Mouse (Mus musculus): Measurements from ENCODE around the gene Tfeb. TPM values are rescaled to one million over a fixed set of nuclear protein-coding genes. Genes with fewer than 3 reads are reported as not detected.

The Tfeb gene
- total and polyA plus RNA-seq, 3 experiments, result 29.1 to 49.3 (median 39.9) TPM

- Histone ChIP-seq H3K27me3 (replicated peaks) (no peaks in the 10 kb centered on the region), H3K4me2 (ENCODE audit: insufficient read depth, low read depth, poor library complexity, severe bottlenecking) (no peak overlapping the region), H3K4me1 (ENCODE audit: control insufficient read depth in 1 of 2, insufficient read depth in 2 of 2) (peaks cover 30 to 63% of the 10 kb centered on the region in 2 experiments), H3K9ac (ENCODE audit: insufficient read depth, low read depth) (no peak overlapping the region), H3K79me2 (replicated peaks; ENCODE audit: control insufficient read depth, extremely low read depth, insufficient read depth, poor library complexity, severe bottlenecking) (no peaks in the 10 kb centered on the region), H3K4me3 (replicated peaks in 1 of 3; ENCODE audit: low read depth in 2 of 3, low read length in 2 of 3, poor library complexity in 1 of 3) (no peak overlapping the region), H3K36me3 (replicated peaks in 1 of 2; ENCODE audit: control insufficient read depth in 1 of 2, insufficient read depth in 1 of 2, low read length in 1 of 2) (peaks cover 5 to 71% of the 10 kb centered on the region in 2 experiments), H3K9me3 (replicated peaks; ENCODE audit: low read length) (peaks cover 8% of the 10 kb centered on the region), H3K27ac (ENCODE audit: insufficient read depth, low read depth) (no peak overlapping the region)
- DNase-seq (ENCODE audit: extremely low read depth), result no peak
- dilution Hi-C loops (cut with MboI; ENCODE audit: extremely low pct_ligation_motif_present, extremely low pct_unique_long_range_greater_than_20kb, low sequenced_read_pairs), result no loop called here
- TF ChIP-seq KAT2A (IDR thresholded peaks at IDR 0.05; ENCODE audit: insufficient replicate concordance, low read length), result no peak
- TF ChIP-seq HCFC1 (IDR thresholded peaks at IDR 0.05; ENCODE audit: low read depth, low read length), result no peak
- no peak for TF ChIP-seq JUND (conservative IDR thresholded peaks at IDR 0.05; ENCODE audit: low read depth, low read length)
- no peak for TF ChIP-seq ZC3H11A (IDR thresholded peaks at IDR 0.05; ENCODE audit: low read depth, low read length)
- no peak for TF ChIP-seq ZKSCAN1 (IDR thresholded peaks at IDR 0.05; ENCODE audit: borderline replicate concordance, low read depth, low read length)
- TF ChIP-seq CTCF (conservative IDR thresholded peaks at IDR 0.05 in 1 of 2, IDR thresholded peaks at IDR 0.05 in 1 of 2; ENCODE audit: low read depth in 2 of 2, low read length in 2 of 2), result no peak
- no peak for TF ChIP-seq ZMIZ1 (IDR thresholded peaks at IDR 0.05; ENCODE audit: low read depth, low read length)
- TF ChIP-seq POLR2AphosphoS2 (IDR thresholded peaks at IDR 0.05; ENCODE audit: low read depth, low read length), result no peak
- no peak for TF ChIP-seq GABPA (IDR thresholded peaks at IDR 0.05; ENCODE audit: insufficient replicate concordance, low read depth, low read length)
- no peak for TF ChIP-seq MAZ (IDR thresholded peaks at IDR 0.05; ENCODE audit: low read depth, low read length)
- in situ Hi-C loops (cut with MboI; ENCODE audit: low pct_ligation_motif_present, low pct_unique_long_range_greater_than_20kb, low sequenced_read_pairs), result no loop called here
Measured at GRCm38 (mm10) chr17:47777141-47777540, 40.3 kb downstream of the Tfeb start.

GRCm38 (mm10) chr17:47780470-47780869 lies 43.6 kb downstream of the Tfeb start:
- H3K9me3 ChIP-seq (replicated peaks; ENCODE audit: low read length), result no peaks in the 10 kb centered on the region
- TF ChIP-seq ELF1 (IDR thresholded peaks at IDR 0.05; ENCODE audit: low read depth, low read length) (no peak), PAX5 (IDR thresholded peaks at IDR 0.05; ENCODE audit: low read length) (no peak), ETS1 (conservative IDR thresholded peaks at IDR 0.05; ENCODE audit: low read depth, low read length) (no peak), UBTF (IDR thresholded peaks at IDR 0.05; ENCODE audit: low read depth, low read length) (no peak), RCOR1 (conservative IDR thresholded peaks at IDR 0.05; ENCODE audit: low read depth, low read length) (no peak), GABPA (IDR thresholded peaks at IDR 0.05; ENCODE audit: insufficient replicate concordance, low read depth, low read length) (no peak)
- no peaks in the 10 kb centered on the region for H3K79me2 ChIP-seq (replicated peaks; ENCODE audit: control insufficient read depth, extremely low read depth, insufficient read depth, poor library complexity, severe bottlenecking)
- peaks cover 5 to 53% of the 10 kb centered on the region in 2 experiments for H3K36me3 ChIP-seq (replicated peaks in 1 of 2; ENCODE audit: control insufficient read depth in 1 of 2, insufficient read depth in 1 of 2, low read length in 1 of 2)
- DNase-seq (ENCODE audit: extremely low read depth), result no peak
- no peak overlapping the region for H3K4me2 ChIP-seq (ENCODE audit: insufficient read depth, low read depth, poor library complexity, severe bottlenecking)
- H3K4me3 ChIP-seq (replicated peaks in 1 of 3; ENCODE audit: low read depth in 2 of 3, low read length in 2 of 3, poor library complexity in 1 of 3), result no peak overlapping the region
- no peak overlapping the region for H3K27ac ChIP-seq (ENCODE audit: insufficient read depth, low read depth)
- H3K9ac ChIP-seq (ENCODE audit: insufficient read depth, low read depth), result no peak overlapping the region
- dilution Hi-C loops (cut with MboI; ENCODE audit: extremely low pct_ligation_motif_present, extremely low pct_unique_long_range_greater_than_20kb, low sequenced_read_pairs), result no loop called here
- H3K4me1 ChIP-seq (ENCODE audit: control insufficient read depth in 1 of 2, insufficient read depth in 2 of 2), result peaks cover 20 to 55% of the 10 kb centered on the region in 2 experiments
- H3K27me3 ChIP-seq (replicated peaks), result no peaks in the 10 kb centered on the region
- in situ Hi-C loops (cut with MboI; ENCODE audit: low pct_ligation_motif_present, low pct_unique_long_range_greater_than_20kb, low sequenced_read_pairs), result no loop called here

Measured in CH12.LX (cell line).